Mouse (Mus musculus) monocyte, adult 2 months (primary cell): ENCODE data around the gene Mis12.
A peak's percentile ranks its signal among the peaks of the same experiment; 100 is the strongest.

Source experiments
- DNase-seq, 2 experiments: peaks; one replicate each; pipeline ENCODE4 v3.0.0; 2022; ENCODE audit warnings: low spot score in 2 of 2, low read depth in 1 of 2

Mis12 gene

GRCm38 (mm10) chr11:71019201-71020068 lies at the start of gene Mis12, which contains the start of gene Derl2:
Mis12 (plus strand) TSS chr11:71019611.
Derl2 (minus strand) TSS chr11:71019841.
- peak; percentile 94 to 99 for DNase-seq

GRCm38 (mm10) chr11:70969821-70970559 lies 49.4 kb upstream of the Mis12 start, which contains the start of the genes Nup88 and Rpain:
Nup88 (minus strand) TSS chr11:70969973.
Rpain (plus strand) TSS chr11:70970213.
- peak; percentile 80 to 83 for DNase-seq

GRCm38 (mm10) chr11:70970560-70971540 lies 48.6 kb upstream of the Mis12 start:
- no peak for DNase-seq

- no peak for DNase-seq
Measured at GRCm38 (mm10) chr11:70972586-70972985, 46.8 kb upstream of the Mis12 start.

- DNase-seq, result no peak
Measured at GRCm38 (mm10) chr11:70973947-70974346, 45.5 kb upstream of the Mis12 start.

GRCm38 (mm10) chr11:70975193-70975592 lies 44.2 kb upstream of the Mis12 start:
- no peak for DNase-seq

- DNase-seq, result no peak
Measured at GRCm38 (mm10) chr11:70977293-70977692, 42.1 kb upstream of the Mis12 start.

GRCm38 (mm10) chr11:70980232-70980631 lies 39.2 kb upstream of the Mis12 start:
- DNase-seq, result no peak

GRCm38 (mm10) chr11:70980751-70981510 lies 38.5 kb upstream of the Mis12 start:
- no peak for DNase-seq

- no peak for DNase-seq
Measured at GRCm38 (mm10) chr11:70982030-70982429, 37.4 kb upstream of the Mis12 start.

- peak; percentile 76 to 88 for DNase-seq
Measured at GRCm38 (mm10) chr11:70982557-70983228, 36.7 kb upstream of the Mis12 start, which contains the start of gene C1qbp. C1qbp (minus strand) TSS chr11:70983026.

- DNase-seq, result no peak
Measured at GRCm38 (mm10) chr11:71001167-71001566, 18.2 kb upstream of the Mis12 start.

GRCm38 (mm10) chr11:71003611-71004315 lies 15.6 kb upstream of the Mis12 start:
- DNase-seq, result no peak

- peak; percentile 88 to 89 for DNase-seq
Measured at GRCm38 (mm10) chr11:71004316-71004773, 15.1 kb upstream of the Mis12 start, which contains the start of gene Dhx33. Dhx33 (minus strand) TSS chr11:71004437.

- no peak for DNase-seq
Measured at GRCm38 (mm10) chr11:71005046-71005445, 14.4 kb upstream of the Mis12 start.

GRCm38 (mm10) chr11:71007026-71007425 lies 12.4 kb upstream of the Mis12 start:
- DNase-seq, result no peak

- no peak for DNase-seq
Measured at GRCm38 (mm10) chr11:71007831-71008230, 11.6 kb upstream of the Mis12 start.

- no peak for DNase-seq
Measured at GRCm38 (mm10) chr11:71008321-71008720, 11.1 kb upstream of the Mis12 start.

- DNase-seq, result no peak
Measured at GRCm38 (mm10) chr11:71012743-71013142, 6.7 kb upstream of the Mis12 start.
